Mouse (Mus musculus) layer of hippocampus, postnatal 10 days (tissue): Measurements from ENCODE around the gene Trim59. TPM values are rescaled to one million over a fixed set of nuclear protein-coding genes. Genes with fewer than 3 reads are reported as not detected.

Experiments
- DNase-seq, 2 experiments: peaks; one replicate each; pipeline ENCODE4 v3.0.0; 2021; ENCODE audit warnings: low spot score in 2 of 2
- microRNA-seq, 2 experiments: library from miRNA; unstranded; fragments of <30 nt; microRNA quantifications; one replicate each; pipeline ENCODE4 v1.2.0; 2021
- total RNA-seq, 2 experiments: library from RNA; stranded (reverse); gene quantifications; 2 replicates each; pipeline ENCODE4 v1.2.3; 2021

Gene Trim59
- total RNA-seq, 2 experiments from 2014 or later = 8.6 to 8.7 TPM

DNA sequence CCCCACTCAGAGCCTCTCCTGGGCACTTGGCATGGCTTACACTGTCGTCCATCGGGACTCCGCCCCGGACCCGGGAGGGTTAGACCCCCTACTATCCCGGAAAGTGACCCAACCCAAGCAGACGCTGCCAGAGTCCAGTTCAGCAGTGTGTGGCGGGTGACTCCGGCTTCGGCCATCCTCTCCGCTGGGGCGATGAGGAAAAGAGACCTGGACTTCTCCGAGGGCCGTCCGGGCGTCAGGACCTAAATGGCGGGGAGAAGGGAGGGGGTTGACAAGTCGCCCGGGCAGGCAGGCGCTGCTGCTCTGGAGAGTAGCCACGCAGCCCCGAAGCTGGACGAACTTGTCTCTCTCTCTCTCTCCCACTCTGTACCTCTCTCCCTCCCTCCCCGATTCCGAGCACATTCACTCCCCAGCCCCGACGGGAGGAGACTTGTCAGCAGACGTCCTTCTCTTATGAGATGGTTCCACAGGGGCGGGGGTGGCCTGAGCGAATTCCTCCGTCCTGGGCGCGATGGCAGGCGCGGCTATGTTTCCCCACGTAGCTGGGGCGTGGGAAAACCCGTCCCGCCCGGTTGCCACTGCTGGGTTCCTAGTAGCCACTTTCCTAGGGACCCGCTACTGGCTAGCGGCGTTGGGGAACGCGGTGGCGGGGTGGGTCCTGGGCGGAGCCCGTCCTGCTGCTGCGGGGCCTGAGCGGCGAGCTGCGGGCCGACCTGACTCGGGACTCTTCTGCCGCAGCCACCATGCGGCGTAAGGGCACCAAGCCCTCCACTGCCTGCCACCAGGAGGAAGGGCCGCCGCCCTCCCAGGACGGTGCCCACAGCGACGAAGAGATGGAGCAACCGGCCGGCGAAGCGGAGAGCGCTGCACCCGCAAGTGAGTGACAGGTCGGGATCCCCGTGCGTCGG is 39.0 kb downstream of the Trim59 start:
- peak; percentile 55 to 56 for DNase-seq

DNA sequence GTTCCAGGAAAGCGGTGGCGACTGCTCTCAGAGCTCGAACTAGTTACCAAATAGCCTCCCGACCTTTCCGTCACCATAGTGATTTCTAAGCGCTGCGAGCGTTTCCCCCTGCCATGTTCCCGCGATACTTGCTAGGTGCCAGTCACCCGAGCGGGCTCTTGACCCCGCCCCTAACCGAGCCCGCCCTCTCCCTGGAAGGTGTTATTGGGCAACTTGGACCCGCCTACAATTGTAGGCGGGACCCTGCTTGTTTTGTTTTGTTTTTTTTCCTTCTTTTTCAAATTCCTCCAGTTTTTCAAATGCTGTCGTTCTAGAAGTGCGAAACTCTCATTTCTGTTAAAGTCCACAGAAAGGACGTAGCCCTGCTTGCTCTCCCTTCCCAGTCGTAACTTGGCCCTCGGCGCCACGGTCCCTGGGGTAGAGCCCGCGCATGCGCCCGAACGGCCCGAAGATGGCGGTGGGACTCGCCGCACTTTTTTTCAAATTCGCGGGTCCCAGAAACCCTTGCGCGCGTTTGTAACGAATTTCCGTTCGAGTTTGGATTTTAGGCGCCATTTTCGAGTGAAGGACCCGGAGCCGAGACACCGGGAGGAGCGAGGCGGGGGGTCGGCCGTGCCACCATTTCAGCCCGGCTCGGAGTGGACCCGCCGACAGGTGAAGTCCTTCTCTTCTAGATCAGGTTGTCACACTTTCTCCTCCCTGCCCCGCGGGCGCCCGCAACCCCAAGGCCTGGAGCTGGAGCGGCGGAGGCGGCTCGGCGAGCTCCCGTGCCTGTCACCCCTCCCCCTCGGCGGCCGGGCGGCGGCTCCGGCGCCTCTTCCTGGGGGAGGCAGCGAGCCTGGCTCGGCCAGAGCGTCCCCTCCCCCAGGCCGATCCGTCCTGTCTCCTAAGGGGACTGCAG is 39.9 kb downstream of the Trim59 start, which contains the start of the genes Ift80 and Smc4:
Gene Ift80 (minus strand): TSS at position 134 of the 901 bp plus-strand sequence.
Gene Smc4 (plus strand): TSS at position 302 of the 901 bp plus-strand sequence.
- peak; percentile 94 to 95 for DNase-seq

DNA sequence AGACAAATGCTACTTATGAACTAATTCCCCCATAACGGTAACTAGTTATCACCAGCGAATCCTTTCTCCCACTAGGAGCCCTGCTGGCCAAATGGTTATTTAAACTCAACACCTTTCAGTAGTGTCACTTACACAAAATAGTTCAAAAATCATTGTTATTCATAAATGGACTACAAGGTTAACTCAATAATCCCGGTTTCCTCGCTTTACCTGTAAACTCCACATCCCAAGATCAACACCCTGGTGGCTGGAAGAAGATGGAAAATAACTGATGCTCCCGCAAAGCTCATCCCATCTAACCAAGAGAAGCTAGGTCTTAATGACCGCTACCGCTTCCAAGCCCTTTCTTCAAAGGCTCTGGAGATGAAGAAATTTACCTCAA is 40.5 kb downstream of the Trim59 start:
- DNase-seq = no peak

DNA sequence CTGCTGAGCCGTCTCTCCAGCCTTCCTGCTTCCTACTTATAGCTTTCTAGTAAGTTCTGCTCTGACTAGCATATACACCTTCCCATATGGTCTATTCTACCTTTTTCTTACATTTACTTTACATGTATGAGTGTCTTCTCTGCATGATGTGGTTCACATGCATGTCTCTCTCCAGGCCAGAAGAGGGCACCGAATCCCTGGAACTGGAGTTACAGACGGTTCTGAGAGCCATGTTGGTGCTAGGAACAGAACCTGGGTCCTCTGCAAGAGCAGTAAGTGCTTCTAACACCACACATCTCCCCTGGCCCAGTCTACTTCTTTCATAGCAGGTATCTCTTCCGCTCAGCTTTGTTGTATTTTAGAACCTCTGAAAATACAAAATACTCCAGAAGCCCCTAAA is 41.8 kb downstream of the Trim59 start:
- DNase-seq = no peak

DNA sequence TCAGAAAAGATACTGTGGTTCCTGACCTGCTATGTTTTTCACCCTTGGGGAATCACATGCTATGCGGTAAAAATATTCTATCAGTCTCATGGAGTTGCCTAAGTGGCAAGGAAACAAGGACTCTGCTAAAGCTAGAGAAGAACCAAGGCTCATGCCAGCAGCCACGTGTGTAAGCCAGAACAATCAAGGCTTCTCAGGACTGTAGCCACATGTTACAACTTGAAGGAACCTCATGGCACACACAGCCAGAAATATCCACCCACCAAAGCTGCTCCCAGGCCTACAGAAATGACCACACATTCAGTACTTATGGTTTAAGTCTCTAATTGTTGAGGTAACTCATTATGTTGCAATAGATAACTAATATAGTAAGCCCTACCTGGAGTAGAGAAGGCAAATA is 58.0 kb downstream of the Trim59 start:
- DNase-seq = no peak

Small RNAs within 50 kb of the gene (microRNA-seq; reads per million reads assigned to microRNA genes)
- gene Mir15b = 685 to 1,365 reads per million in 2 experiments
- 73.1 to 80.2 reads per million in 2 experiments for gene Mir16-2

Other genes starting within 250 kb of the Trim59 start
- gene 1110032F04Rik, start 175.2 kb downstream of the Trim59 start, total RNA-seq = 1 to 10 TPM; 9.1 to 9.4 TPM
- gene Ift80, start 40.2 kb downstream of the Trim59 start, total RNA-seq = 10 to 100 TPM; 13.4 to 22.5 TPM
- gene Smc4, start 40.0 kb downstream of the Trim59 start, total RNA-seq = 10 to 100 TPM; 14.7 to 15.5 TPM
- gene Kpna4, start 82.4 kb upstream of the Trim59 start, total RNA-seq = 10 to 100 TPM; 73.3 to 75.7 TPM
- not detected for gene Arl14, start 177.7 kb upstream of the Trim59 start, total RNA-seq